Mouse (Mus musculus) B cell, adult (primary cell): Measurements from ENCODE around the gene Ercc8. TPM values are rescaled to one million over a fixed set of nuclear protein-coding genes. Genes with fewer than 3 reads are reported as not detected.

Experiments
- total RNA-seq: library from RNA; stranded (reverse); gene quantifications from 4 replicates; pipeline ENCODE4 v1.2.4, GENCODE M21; 2023; ENCODE audit not compliant: inconsistent age

The Ercc8 gene
- total RNA-seq, result 12.4 to 18.8 TPM (median 15.0 TPM) in 4 replicates

GRCm38 (mm10) chr13:108158465-108159240, at the start of gene Ercc8, which contains the start of gene Ndufaf2:
Gene Ercc8, plus strand, starts transcription at chr13:108158731.
Gene Ndufaf2, minus strand, starts transcription at chr13:108158623.

GRCm38 (mm10) chr13:108214081-108214484, 55.6 kb downstream of the Ercc8 start, which contains the start of gene Elovl7:
Gene Elovl7, plus strand, starts transcription at chr13:108214404.

Other genes with a start within 250 kb of the Ercc8 start
- 32.5 to 37.3 TPM (median 35.4 TPM) in 4 replicates for gene Smim15, start 114.3 kb upstream of the Ercc8 start, total RNA-seq
- gene Ndufaf2, start 108 bp upstream of the Ercc8 start, total RNA-seq, result 2.2 to 7.6 TPM (median 4.6 TPM) in 4 replicates
- not detected in 4 replicates for gene Elovl7, start 55.7 kb downstream of the Ercc8 start, total RNA-seq
- 0.66 to 1.2 TPM (median 1.0 TPM) in 4 replicates for gene Depdc1b, start 157.6 kb downstream of the Ercc8 start, total RNA-seq